Mouse (Mus musculus) CH12.LX (cell line): ENCODE measurements at regions not wholly inside any gene's neighbourhood (a gene's known extent, or its start where the extent isn't known, plus 50 kb on each side); places are given as distances from the start of the nearest gene placed in this dataset.

Experiments
- CHD2 ChIP-seq: IDR thresholded peaks from 2 replicates; pipeline ENCODE4 v1.6.1; 2011; ENCODE audit warnings: low read length, improper control_type of control experiment
- CTCF ChIP-seq, 2 experiments: IDR thresholded peaks in 1 of 2; conservative IDR thresholded peaks in 1 of 2; 2 replicates each; pipeline ENCODE4 v1.5.1; 2011 to 2012; ENCODE audit warnings: low read depth in 2 of 2, low read length in 2 of 2, improper control_type of control experiment in 1 of 2, inconsistent platforms in 1 of 2, mild to moderate bottlenecking in 1 of 2, moderate library complexity in 1 of 2
- E2F4 ChIP-seq: IDR thresholded peaks from 2 replicates; pipeline ENCODE4 v1.6.1; 2011; ENCODE audit warnings: low read depth, low read length, improper control_type of control experiment; ENCODE audit not compliant: insufficient replicate concordance
- EP300 ChIP-seq: IDR thresholded peaks from 2 replicates; pipeline ENCODE4 v1.6.1; 2011; ENCODE audit warnings: low read length, improper control_type of control experiment
- KAT2A ChIP-seq: IDR thresholded peaks from 2 replicates; pipeline ENCODE4 v1.6.1; 2012; ENCODE audit warnings: low read length, improper control_type of control experiment, inconsistent platforms; ENCODE audit not compliant: insufficient replicate concordance
- MAFK ChIP-seq: IDR thresholded peaks from 2 replicates; pipeline ENCODE4 v1.6.1; 2011; ENCODE audit warnings: low read length, improper control_type of control experiment; ENCODE audit not compliant: insufficient replicate concordance
- POLR2A ChIP-seq: IDR thresholded peaks from 2 replicates; pipeline ENCODE4 v1.6.1; 2011; ENCODE audit warnings: low read depth, mild to moderate bottlenecking, improper control_type of control experiment, low read length
- SIN3A ChIP-seq: IDR thresholded peaks from 2 replicates; pipeline ENCODE4 v1.6.1; 2012; ENCODE audit warnings: low read length, improper control_type of control experiment, inconsistent platforms
- UBTF ChIP-seq: IDR thresholded peaks from 2 replicates; pipeline ENCODE4 v1.6.1; 2012; ENCODE audit warnings: low read depth, mild to moderate bottlenecking, inconsistent platforms, low read length, improper control_type of control experiment, moderate library complexity
- USF1 ChIP-seq: IDR thresholded peaks from 2 replicates; pipeline ENCODE4 v1.6.1; 2014; ENCODE audit warnings: low read depth, mild to moderate bottlenecking, inconsistent platforms, low read length, improper control_type of control experiment
- USF2 ChIP-seq: conservative IDR thresholded peaks from 2 replicates; pipeline ENCODE4 v1.6.1; 2011; ENCODE audit warnings: low read depth, low read length, improper control_type of control experiment

DNA sequence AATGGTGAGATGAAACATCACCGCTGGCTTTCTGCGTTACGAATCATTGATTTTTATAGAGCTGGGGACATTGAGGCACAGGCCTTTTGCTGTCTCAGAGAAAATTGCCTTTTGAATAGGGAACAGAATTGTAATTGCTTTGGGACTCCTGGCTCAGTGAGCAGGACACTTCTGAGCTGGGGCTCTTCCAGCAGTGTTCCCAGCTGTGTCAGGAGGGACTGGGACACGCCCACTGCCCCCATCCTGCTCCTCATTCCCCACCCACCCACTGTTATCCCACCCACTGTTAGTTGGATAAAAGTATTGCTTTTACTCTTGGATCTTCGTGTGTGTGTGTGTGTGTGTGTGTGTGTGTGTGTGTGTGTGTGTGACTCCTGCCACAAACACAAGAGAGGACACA is 204.4 kb upstream of the 1700012A03Rik start:
- no peak for TF ChIP-seq SIN3A
- TF ChIP-seq POLR2A, result no peak
- no peak for TF ChIP-seq KAT2A
- TF ChIP-seq USF1, result no peak
- no peak for TF ChIP-seq CTCF (conservative IDR thresholded peaks at IDR 0.05 in 1 of 2, IDR thresholded peaks at IDR 0.05 in 1 of 2; ENCODE audit: low read depth in 2 of 2, low read length in 2 of 2)
- TF ChIP-seq USF2, result no peak
- no peak for TF ChIP-seq MAFK
- TF ChIP-seq UBTF, result no peak
- no peak for TF ChIP-seq EP300
- TF ChIP-seq E2F4, result no peak
- TF ChIP-seq CHD2, result no peak
